Comparison of ENCODE assay signal across 8 mouse cellular contexts in the genomic region with DNA sequence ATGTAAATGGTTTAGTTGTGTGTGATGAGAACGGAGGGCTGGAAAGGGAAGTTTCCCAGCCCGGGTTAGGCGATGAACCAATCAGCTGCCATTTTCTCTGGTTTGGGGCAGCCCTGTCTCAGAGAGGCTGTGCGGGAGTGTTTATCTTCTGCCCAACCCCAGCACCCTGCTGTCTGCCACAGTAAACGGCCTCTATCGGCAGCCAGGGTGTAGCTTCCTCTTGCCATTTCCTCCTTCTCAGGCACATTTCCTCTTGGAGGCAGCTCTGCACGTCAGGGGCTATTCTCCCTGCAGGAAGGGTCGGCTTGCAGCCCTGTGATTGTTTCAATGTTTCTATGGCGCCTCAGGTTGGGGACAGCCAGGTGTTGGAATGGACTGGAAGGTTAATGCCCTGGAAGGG. TPM values are rescaled to one million over a fixed set of nuclear protein-coding genes. Genes with fewer than 3 reads are reported as not detected.
DNase-seq lines count a peak whose midpoint lies in the region; ATAC-seq and TF ChIP-seq lines count a peak whose summit lies in the region.

No protein-coding gene starts in this region.

- no peaks in the 10 kb centered on the region for H3K36me3 ChIP-seq in E14TG2a.4 (ENCODE audit: insufficient read depth, low read length)
- H3K36me3 ChIP-seq in liver, embryonic 15.5 days (replicated peaks), result no peaks in the 10 kb centered on the region
- H3K36me3 ChIP-seq in stomach, embryonic 16.5 days (ENCODE audit: control insufficient read depth, insufficient read depth, low read length), result no peaks in the 10 kb centered on the region
- H3K36me3 ChIP-seq in midbrain, embryonic 11.5 days (ENCODE audit: control insufficient read depth, insufficient read depth, low read length), result no peaks in the 10 kb centered on the region

- no peak overlapping the region for H3K9ac ChIP-seq in liver, embryonic 15.5 days
- no peak overlapping the region for H3K9ac ChIP-seq in stomach, embryonic 16.5 days (ENCODE audit: low read length)
- no peak overlapping the region for H3K9ac ChIP-seq in midbrain, embryonic 11.5 days (ENCODE audit: low read length)

- intact Hi-C loops in heart, postnatal 10 days (cut with DNase I), result loop anchor here (1.0 kb wide), 1 partner anchor 8 kb away; no protein-coding TSS in a partner anchor

- 0 out of 2 replicates have a peak overlapping the region, but pooled peaks have one; percentile 24 for H3K27ac ChIP-seq in liver, embryonic 15.5 days (replicated peaks)
- no peak overlapping the region; the same call in 1 of the 2 replicates for H3K27ac ChIP-seq in stomach, embryonic 16.5 days (ENCODE audit: low read length)
- no peak overlapping the region for H3K27ac ChIP-seq in midbrain, embryonic 11.5 days (ENCODE audit: low read depth, low read length)

- H3K4me2 ChIP-seq in liver, embryonic 15.5 days, result peak overlapping the region; percentile 32; the same call in 1 of the 2 replicates
- H3K4me2 ChIP-seq in stomach, embryonic 16.5 days (ENCODE audit: low read depth, low read length), result no peak overlapping the region
- H3K4me2 ChIP-seq in midbrain, embryonic 11.5 days, result no peak overlapping the region

- H3K4me3 ChIP-seq in E14TG2a.4 (replicated peaks; ENCODE audit: low read length), result peak overlapping the region; percentile 32; the same call in 1 of the 2 replicates
- no peak overlapping the region for H3K4me3 ChIP-seq in liver, embryonic 15.5 days (replicated peaks)
- no peak overlapping the region for H3K4me3 ChIP-seq in stomach, embryonic 16.5 days (replicated peaks; ENCODE audit: low read length)
- no peak overlapping the region for H3K4me3 ChIP-seq in midbrain, embryonic 11.5 days (ENCODE audit: low read depth, low read length)

- peak; percentile 68 for ATAC-seq in liver, embryonic 15.5 days (ENCODE audit: insufficient read depth)
- peak; percentile 47; the same call in 1 of the 2 replicates for ATAC-seq in stomach, embryonic 16.5 days (ENCODE audit: insufficient read depth, low FRiP score)
- ATAC-seq in midbrain, embryonic 11.5 days (ENCODE audit: low FRiP score), result no peak
- ATAC-seq in erythroblast, adult 5-6 weeks (replicated peaks; ENCODE audit: low FRiP score, poor library complexity, severe bottlenecking), result no peak

- TF ChIP-seq CTCF in E14TG2a.4 (conservative IDR thresholded peaks at IDR 0.05; ENCODE audit: low read length), result no peak

- H3K9me3 ChIP-seq in E14TG2a.4 (ENCODE audit: low read length), result no peaks in the 10 kb centered on the region
- H3K9me3 ChIP-seq in liver, embryonic 15.5 days (replicated peaks), result no peaks in the 10 kb centered on the region
- no peaks in the 10 kb centered on the region for H3K9me3 ChIP-seq in stomach, embryonic 16.5 days (replicated peaks; ENCODE audit: control insufficient read depth, low read length)
- no peaks in the 10 kb centered on the region for H3K9me3 ChIP-seq in midbrain, embryonic 11.5 days (ENCODE audit: control insufficient read depth, low read length)

- H3K4me1 ChIP-seq in E14TG2a.4 (replicated peaks; ENCODE audit: low read depth, low read length), result peaks cover 52% of the 10 kb centered on the region
- peaks cover 14% of the 10 kb centered on the region for H3K4me1 ChIP-seq in liver, embryonic 15.5 days (replicated peaks)
- peaks cover 4% of the 10 kb centered on the region; the same call in 1 of the 2 replicates for H3K4me1 ChIP-seq in stomach, embryonic 16.5 days (ENCODE audit: control insufficient read depth, insufficient read depth, low read length)
- no peaks in the 10 kb centered on the region for H3K4me1 ChIP-seq in midbrain, embryonic 11.5 days (ENCODE audit: control insufficient read depth, insufficient read depth, low read length)

- 7% methylated on average over 9 of the region's 9 CpGs for WGBS in liver, embryonic 15.5 days (ENCODE audit: insufficient replicate concordance)
- WGBS in stomach, embryonic 16.5 days, result 43% methylated on average over 9 of the region's 9 CpGs
- 79% methylated on average over 9 of the region's 9 CpGs for WGBS in midbrain, embryonic 11.5 days

- DNase-seq in adrenal gland, postnatal 14 days, result peak; percentile 49
- DNase-seq in heart, postnatal 10 days, result peak; percentile 63
- DNase-seq in midbrain, embryonic 11.5 days (ENCODE audit: low spot score, missing footprints), result no peak
- no peak for DNase-seq in layer of hippocampus, adult 9-10 months (ENCODE audit: low spot score)

- no peaks in the 10 kb centered on the region for H3K27me3 ChIP-seq in E14TG2a.4 (ENCODE audit: insufficient read depth, low read length)
- H3K27me3 ChIP-seq in liver, embryonic 15.5 days, result 0 out of 2 replicates have a peak, but pooled peaks cover 8% of the 10 kb centered on the region
- no peaks in the 10 kb centered on the region for H3K27me3 ChIP-seq in stomach, embryonic 16.5 days (ENCODE audit: control insufficient read depth, insufficient read depth, low read length)
- no peaks in the 10 kb centered on the region for H3K27me3 ChIP-seq in midbrain, embryonic 11.5 days (ENCODE audit: control insufficient read depth, insufficient read depth, low read length)

RNA-seq across cellular contexts. Expression of gene She, which starts 12.0 kb away (rescaled TPM):
- total RNA-seq in adrenal gland, postnatal 14 days (2021), result 11.7 and 14.1 TPM in 2 replicates
- 10 to 100 TPM; 24.8 to 25.3 TPM for total RNA-seq in heart, postnatal 10 days (2021)
- polyA plus RNA-seq in liver, embryonic 15.5 days (2015; fragmentation: Nextera tagmentation; extraction: Ambion mirVana), result 0.93 and 1.2 TPM in 2 replicates
- 3.0 and 3.1 TPM in 2 replicates for polyA plus RNA-seq in stomach, embryonic 16.5 days (2015; fragmentation: Nextera tagmentation; extraction: Ambion mirVana)
- polyA plus RNA-seq in midbrain, embryonic 11.5 days (2014; fragmentation: Nextera tagmentation; extraction: Ambion mirVana), result 2.0 and 2.3 TPM in 2 replicates
- not detected in 2 replicates for total RNA-seq in erythroblast, adult 5-6 weeks (2015; ENCODE audit: low replicate concordance)
- 0.14 TPM in 1 of 2 replicates, not detected in the other for total RNA-seq in erythroblast, adult 5-6 weeks (2017; ENCODE audit: low replicate concordance)

Comparison
In these comparisons a context has a peak if more than half of its experiments do, and no peak if none do; other contexts are left out.
1. DNase-seq: peak in adrenal gland, postnatal 14 days (single experiment) and heart, postnatal 10 days (2 of 2); none in midbrain, embryonic 11.5 days (single experiment) and layer of hippocampus, adult 9-10 months (single experiment).
2. ATAC-seq: peak in liver, embryonic 15.5 days (single experiment) and stomach, embryonic 16.5 days (single experiment); none in midbrain, embryonic 11.5 days (single experiment) and erythroblast, adult 5-6 weeks (single experiment).
3. RNA of gene She, which starts 12.0 kb away (total RNA-seq): 24.8 to 25.3 TPM in heart, postnatal 10 days and 11.7 to 14.1 TPM in adrenal gland, postnatal 14 days; 0.14 TPM in erythroblast, adult 5-6 weeks; every median in the first group is over 10 times any median in the second.